Mouse (Mus musculus): ENCODE data around the gene Ddr2. TPM values are rescaled to one million over a fixed set of nuclear protein-coding genes. Genes with fewer than 3 reads are reported as not detected.
A peak's percentile ranks its signal among the peaks of the same experiment; 100 is the strongest.

Ddr2 gene
- total RNA-seq, 2 experiments from 2014 or later: 5.7 to 6.8 TPM

DNA sequence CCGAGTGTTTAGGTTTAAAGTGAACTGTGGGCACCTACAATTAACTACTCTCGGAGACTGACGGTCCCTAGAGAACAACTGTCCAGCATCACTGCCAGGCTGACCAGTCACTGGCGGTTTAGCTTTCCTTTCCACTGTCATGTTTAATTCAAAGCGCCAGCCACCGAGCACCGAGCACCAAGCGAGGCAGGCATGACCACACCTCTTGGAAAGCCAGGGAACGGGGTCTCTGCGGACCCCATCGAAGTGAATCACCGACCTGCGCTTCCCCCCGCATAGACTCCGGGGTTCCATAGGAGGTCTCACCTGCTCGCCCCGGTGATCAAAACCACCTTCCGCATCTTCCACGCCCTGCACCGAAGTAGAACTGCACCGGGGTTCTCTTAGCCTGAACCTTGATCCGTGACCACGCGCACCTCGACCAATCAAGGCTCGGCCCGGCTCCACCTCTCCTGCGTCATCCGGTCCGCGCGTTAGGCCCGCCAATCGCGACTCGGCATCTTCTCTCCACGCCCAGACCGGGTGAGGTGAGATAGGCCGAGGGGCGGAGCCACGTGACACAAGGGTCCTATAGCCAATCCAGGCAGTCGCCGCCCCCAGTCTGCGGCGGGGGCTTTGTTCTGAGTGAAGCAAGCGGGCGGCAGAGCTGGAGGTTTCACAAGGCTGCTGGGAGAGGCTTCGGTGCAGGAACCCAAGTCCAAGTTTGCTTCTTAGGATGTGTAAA lies 141.6 kb downstream of the Ddr2 start, which contains the start of gene Hsd17b7:
Gene Hsd17b7, minus strand, starts transcription at position 450 of the 724 bp plus-strand sequence.
- peak; percentile 98 to 100 for DNase-seq (ENCODE audit: low spot score in 2 of 2)
- intact Hi-C loops (cut with DNase I): loop anchor here (2.0 kb wide), 1 partner anchor 168 kb away; no protein-coding TSS in a partner anchor

DNA sequence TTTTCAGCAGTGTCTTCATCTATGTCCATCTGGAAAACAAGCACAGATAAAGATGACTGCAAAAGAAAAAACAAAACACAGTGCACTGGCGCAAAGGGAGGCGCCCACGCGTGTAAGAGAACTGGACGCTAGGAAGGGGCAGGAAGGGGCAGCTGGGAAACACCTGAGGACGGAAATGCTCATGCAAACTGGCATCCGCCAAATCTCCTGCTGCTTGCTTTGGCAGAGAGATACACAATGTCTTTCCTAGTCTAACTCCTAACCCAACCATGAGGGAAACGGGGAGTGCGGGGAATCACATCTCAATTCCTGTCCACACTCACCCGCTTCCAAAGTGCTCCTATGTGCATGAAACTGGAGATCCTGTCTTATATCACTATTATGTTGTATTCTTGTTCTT lies 157.5 kb downstream of the Ddr2 start:
- no peak for DNase-seq (ENCODE audit: low spot score in 2 of 2)
- intact Hi-C loops (cut with DNase I): no loop called here

DNA sequence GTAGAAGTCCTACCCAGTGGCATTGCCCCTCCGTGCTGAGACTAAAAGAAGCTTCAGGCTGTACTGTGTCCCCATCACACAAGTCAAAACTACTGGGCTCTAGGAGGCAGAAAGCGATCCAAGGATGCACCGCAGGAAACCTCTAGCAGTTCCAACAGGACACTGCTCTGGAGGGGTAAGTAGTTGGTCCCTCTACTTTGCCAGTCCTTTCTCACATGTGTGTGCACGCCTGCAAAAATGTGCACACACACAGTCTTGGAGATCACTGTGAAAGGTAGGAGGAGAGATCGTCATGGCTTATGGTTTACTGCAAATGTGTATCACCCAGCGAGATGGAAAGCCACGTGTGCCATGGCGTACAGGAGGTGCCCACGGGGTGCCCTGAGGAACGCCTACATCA lies 157.9 kb downstream of the Ddr2 start:
- intact Hi-C loops (cut with DNase I): no loop called here
- DNase-seq (ENCODE audit: low spot score in 2 of 2): no peak

DNA sequence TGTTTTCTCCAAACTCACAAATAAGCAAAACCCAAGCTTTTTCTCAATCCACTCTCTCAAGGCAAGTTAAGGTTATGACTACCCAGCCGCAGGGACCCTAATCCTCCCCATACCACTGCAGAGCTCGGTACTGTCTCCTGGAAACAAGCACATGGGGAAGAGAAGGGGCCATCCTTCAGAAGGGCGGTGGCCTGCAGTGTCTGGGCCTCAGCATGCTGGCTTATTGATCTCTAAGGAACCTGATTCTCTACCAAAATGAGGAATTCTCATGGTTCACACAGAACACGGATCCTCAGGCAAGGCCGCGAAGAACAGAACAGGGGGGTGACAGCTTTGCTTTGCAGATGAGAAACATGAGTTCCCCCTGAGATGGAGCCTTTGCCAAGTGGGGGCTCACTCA lies 159.0 kb downstream of the Ddr2 start:
- DNase-seq (ENCODE audit: low spot score in 2 of 2): no peak
- intact Hi-C loops (cut with DNase I): no loop called here

DNA sequence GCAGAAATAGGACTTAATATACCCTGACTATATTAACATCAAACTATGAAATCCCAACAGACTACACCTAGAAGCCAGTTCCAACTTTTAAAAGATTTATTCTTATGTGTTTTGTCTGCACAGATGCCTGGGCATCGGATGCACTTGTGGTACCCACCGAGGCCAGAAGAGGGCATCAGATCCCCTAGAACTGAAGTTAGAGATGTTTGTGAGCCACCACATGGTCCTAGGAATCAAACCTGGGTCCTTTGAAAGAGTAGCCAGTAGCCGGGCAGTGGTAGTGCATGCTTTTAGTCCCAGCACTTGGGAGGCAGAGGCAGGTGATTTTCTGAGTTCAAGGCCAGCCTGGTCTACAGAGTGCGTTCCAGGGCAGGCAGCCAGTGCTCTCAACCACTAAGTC lies 159.9 kb downstream of the Ddr2 start:
- no peak for DNase-seq (ENCODE audit: low spot score in 2 of 2)
- intact Hi-C loops (cut with DNase I): no loop called here

DNA sequence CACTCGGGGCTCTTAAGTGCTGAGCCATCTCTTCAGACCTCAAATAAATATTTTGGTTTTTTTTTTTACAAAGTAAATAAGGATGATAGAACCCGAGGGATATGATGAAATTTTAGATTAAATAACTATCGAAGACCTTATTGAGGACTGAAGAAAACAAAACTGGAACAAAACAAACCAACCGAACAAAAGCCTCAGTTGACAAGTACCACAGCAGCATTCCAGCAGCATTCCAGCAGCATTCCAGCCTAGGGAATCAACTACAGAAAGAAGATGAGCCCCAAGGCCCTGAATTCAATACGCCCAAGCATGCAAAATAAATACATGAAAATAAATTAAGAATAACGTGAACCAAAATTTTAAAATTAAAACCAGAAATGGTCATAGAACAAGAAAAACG lies 160.6 kb downstream of the Ddr2 start:
- intact Hi-C loops (cut with DNase I): no loop called here
- no peak for DNase-seq (ENCODE audit: low spot score in 2 of 2)

DNA sequence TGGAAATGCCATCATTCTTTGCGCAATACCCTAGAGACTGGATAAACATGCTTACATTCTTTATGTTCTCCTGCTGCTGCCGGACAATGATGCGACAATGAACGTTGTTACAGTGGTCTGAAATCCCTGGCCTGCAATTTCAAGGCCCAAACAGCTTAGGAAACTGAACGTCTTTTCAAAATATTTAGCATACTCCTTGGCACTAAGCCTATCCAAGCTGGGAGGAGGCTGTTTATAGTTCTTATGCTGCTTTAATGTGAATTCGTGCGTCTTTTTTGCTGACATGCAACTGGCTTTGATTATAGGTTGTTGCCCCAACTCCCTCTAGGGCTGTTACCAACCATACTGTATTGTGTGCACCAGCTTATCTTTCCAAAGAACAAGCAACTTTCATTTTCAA lies 161.7 kb downstream of the Ddr2 start:
- no peak for DNase-seq (ENCODE audit: low spot score in 2 of 2)
- intact Hi-C loops (cut with DNase I): no loop called here

DNA sequence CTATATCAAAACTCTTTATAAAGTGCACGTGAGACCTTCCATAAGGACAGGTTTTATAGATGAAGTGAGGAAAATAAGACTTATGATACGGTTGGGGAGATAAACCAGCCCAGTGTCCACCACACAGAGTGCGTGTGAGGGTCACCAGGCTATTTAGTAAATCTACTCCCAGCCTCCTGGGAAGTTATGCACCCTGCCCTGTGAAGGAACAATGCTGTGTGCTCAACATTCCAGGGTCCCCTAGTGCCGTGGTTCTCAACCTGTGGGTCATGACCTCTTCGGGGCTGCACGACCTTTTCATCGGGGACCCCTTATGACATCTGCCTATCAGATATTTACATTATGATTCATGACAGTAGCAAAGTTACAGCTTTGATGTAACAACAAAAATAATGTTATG lies 162.3 kb downstream of the Ddr2 start:
- intact Hi-C loops (cut with DNase I): no loop called here
- DNase-seq (ENCODE audit: low spot score in 2 of 2): no peak

DNA sequence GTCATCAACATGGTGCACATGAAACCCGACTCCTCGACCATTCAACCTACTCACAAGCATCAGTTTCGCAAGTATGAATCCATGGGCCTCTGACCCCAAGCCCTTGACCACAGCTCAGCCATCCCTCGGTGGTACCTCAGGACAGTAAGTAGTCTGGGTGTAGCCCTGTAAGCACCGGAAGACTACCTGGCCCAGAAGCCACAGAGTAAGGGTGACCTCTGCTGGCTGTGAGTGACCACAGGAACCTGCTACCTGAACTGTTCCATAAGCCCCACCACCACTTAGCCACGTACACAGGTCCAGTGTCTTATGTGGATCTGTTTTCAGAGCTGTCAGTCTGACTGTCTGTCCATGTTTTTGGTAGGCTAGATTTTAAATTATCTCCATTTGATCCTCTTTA lies 162.9 kb downstream of the Ddr2 start:
- DNase-seq (ENCODE audit: low spot score in 2 of 2): no peak
- intact Hi-C loops (cut with DNase I): no loop called here

DNA sequence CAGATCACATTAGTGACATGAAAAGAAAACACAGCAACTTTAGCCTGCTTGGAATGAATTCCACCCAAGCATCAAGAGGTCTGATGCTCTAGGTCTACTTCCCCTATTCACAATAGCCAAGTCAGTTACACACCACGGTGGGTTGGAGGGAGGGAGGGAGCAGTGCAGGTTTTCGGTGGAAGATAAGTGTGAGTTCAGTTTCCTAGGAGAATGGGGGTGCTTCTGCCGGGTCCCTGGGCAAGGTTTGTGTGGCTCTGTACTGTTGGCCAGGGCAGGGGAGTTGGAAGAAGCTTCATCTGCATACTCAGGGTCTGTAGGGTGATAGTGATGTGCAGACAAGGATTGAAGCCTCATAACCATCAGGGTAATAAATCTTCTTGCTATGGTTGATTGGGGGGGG lies 164.6 kb downstream of the Ddr2 start:
- intact Hi-C loops (cut with DNase I): no loop called here
- DNase-seq (ENCODE audit: low spot score in 2 of 2): no peak

DNA sequence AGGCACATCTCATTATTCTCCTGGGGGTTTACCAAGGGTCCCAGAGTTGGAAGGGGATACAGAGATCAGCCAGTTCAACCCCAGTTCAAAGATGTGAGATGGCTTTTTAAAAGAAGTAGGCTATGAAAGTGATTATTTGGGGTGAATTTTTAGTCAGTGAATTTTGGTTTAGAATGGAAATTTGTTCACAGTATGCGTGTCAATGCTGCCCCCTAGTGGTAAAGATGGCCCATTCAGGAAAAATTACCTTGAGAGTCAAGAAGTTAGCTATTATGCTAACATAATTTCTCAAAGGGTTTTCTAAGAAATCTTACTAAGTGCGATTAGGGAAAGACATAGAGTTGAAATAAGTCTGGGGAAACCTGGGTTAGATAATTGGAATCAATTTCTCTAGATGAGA lies 171.2 kb downstream of the Ddr2 start:
- intact Hi-C loops (cut with DNase I): no loop called here
- DNase-seq (ENCODE audit: low spot score in 2 of 2): peak; percentile 56 to 75

DNA sequence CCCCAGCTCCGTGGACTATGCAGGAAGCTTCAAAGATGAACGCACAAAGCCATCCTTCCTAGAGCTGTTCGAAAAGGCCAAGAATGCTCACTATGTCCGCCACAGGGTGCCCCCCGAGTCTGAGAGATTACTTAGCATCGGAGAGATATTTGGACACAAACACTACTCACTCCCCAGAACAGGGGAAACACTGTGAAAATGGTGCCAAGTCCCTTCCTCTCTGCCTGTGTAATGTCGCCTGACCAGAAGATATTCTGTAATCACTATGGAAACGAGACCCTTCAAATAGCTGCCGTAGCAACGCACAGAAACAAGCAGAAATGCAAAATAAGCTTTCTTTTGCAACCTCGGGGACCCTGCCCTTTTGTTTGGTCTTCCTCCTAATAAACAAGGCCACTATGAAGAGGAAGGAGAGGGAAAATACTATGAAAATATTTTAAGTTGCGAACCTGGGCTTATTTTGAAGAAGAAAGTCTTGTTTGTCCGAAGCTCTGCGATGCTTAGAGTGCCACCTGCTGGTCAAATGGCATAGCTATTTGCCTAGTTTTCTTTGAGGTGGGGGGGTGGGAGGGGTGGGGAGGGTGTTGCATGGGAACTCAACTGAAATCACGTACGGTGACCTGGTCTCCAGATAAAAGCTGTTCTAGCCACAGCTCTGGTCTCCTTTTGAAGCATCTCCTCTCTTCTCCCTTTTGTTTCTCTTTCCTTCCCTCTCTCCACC lies 176.4 kb downstream of the Ddr2 start:
- intact Hi-C loops (cut with DNase I): no loop called here
- peak; percentile 66 to 74 for DNase-seq (ENCODE audit: low spot score in 2 of 2)

DNA sequence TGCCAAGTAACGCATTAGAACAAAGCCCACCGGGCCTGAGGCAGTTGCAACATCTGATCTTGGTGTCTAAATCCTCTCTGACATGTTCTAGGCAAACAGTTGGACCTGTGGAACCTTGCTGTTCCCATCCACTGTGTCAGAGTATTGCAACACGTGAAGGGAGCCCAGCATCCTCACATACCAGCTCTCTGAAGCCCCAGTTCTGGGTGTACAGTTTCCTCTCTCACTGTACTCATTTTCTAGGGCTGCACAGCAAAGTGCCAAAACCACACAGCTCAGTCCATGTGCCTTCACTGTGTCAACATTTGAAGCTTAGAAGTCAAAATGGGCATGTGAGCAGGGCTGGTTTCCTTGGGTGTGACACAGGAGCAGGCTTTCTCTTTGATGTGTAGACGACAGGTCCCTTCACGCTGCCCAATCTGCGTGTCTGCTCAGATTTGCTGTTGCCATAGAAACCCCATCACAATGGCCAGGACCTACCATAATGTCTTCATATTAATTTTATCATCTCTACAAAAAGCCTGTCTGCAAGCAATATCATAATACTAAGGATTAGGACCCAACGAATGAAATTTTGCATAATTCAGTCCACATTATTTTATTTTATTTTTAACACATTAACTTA lies 178.3 kb downstream of the Ddr2 start:
- intact Hi-C loops (cut with DNase I): no loop called here
- DNase-seq (ENCODE audit: low spot score in 2 of 2): no peak

DNA sequence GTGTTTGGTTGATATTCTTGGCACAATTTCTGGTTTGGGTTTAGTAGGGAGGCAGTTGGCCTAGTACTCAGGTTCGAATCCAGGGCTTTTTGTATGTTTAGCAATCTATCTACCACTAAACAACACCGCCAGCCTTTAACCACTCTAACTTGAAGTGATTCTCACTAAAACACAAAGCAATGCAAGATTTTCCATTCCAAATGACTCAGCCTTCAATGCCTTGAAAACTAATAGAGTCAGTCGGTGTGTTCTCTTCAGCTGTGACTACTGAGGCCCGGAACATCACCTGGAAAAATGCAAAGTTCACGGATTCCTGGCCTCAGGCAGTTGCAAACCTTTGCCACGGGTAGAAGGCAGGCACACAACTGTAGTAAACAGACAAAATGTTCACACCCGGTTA lies 178.9 kb downstream of the Ddr2 start:
- no peak for DNase-seq (ENCODE audit: low spot score in 2 of 2)
- intact Hi-C loops (cut with DNase I): no loop called here

DNA sequence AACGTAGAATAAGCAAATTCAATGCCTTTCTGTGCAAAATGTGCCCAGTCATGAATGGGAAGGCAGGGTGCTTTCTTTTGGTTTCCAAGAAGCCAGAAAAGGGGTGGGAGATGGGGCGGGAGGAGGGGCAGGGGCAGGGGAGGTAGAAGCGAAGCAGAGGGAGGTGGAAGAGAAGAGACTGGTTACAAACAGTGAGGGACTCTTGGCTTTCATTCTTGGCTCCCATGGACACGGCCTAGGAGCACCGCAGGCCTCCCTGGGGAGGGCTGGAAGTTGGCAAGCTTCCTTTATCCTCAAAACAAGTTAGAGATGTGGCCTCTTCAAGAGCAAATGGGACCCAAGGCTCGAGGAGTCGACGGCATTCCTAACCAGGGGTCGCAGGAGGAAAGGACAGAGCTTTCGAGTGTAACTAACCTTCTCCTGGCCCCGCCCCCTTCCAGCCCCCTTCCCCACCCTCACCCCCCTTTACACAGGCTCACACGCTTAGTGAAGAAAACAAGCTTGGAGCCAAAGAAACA lies 182.0 kb downstream of the Ddr2 start, which contains the start of gene Ccdc190:
Gene Ccdc190, plus strand, starts transcription at position 195 of the 518 bp plus-strand sequence.
- intact Hi-C loops (cut with DNase I): no loop called here

DNA sequence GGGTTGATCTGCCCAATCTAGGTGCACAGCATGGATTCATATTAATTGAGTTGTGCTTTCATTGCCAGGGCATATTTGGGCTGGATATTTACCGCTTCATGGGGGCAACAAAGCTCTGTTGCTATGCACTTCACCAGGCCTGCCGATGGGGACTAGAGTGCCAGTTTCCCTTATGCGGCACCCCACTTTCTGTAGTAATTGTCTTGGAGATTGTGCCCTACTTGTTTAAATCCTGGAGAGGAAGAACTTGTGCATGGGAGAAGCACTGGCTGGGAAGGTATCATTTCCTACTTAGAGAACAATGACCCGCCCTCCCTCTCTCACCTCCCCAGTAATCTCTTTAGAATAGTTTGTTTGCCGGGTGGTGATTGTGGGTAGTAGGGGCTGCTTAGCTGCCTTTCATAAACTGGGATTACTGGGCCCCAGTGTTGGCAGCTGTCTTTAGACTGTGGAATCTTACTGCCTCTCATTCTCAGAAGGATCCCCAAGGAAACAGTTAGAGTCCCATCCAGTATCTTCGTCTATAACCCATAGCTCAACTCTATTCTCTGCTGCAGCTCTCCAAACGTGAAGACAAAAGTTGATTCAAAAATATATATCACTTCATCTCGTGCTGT lies 182.7 kb downstream of the Ddr2 start:
- DNase-seq (ENCODE audit: low spot score in 2 of 2): no peak
- intact Hi-C loops (cut with DNase I): no loop called here

More for the DNA sequence above, 182.0 kb downstream of the Ddr2 start, which contains the start of gene Ccdc190:
- peak in 1 of 2 experiments; percentile 43 for DNase-seq (ENCODE audit: low spot score in 2 of 2)

DNA sequence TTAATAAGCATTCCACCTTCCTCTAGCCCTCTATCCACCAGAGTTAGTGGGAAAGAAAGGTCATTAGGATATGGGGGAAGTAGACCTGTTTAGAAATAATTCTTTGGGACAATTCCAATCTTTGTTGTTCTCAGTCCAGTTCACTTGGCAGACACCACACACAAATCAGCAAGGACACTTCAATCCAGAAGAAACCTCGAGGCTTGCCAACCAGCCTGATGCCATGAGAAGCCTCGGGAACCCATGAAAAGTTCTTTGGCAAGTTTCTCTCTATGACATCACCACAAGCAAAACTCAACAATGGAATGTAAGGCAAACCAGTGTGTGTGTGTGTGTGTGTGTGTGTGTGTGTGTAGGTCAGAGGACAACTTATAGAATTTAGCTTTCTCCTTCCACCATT lies 186.0 kb downstream of the Ddr2 start:
- intact Hi-C loops (cut with DNase I): no loop called here
- DNase-seq (ENCODE audit: low spot score in 2 of 2): no peak
